Mouse (Mus musculus) hindbrain, embryonic 15.5 days (tissue): Measurements from ENCODE around the gene Phf23. TPM values are rescaled to one million over a fixed set of nuclear protein-coding genes. Genes with fewer than 3 reads are reported as not detected.

ENCODE experiments used
- ATAC-seq: fragments of 200-750 bp; cut with Nextera tagmentation; 2 replicates; pipeline ENCODE4 v1.8.0; 2017; ENCODE audit warnings: low read depth, moderate number of reproducible peaks, moderate TSS enrichment; ENCODE audit not compliant: low FRiP score
- H3K27ac ChIP-seq: fragments of 300-500 bp; sonication (generic); replicated peaks from 2 replicates; pipeline ENCODE4 v1.5.1; 2015; ENCODE audit warnings: mild to moderate bottlenecking, inconsistent platforms
- H3K27me3 ChIP-seq: fragments of 300-500 bp; sonication (generic); 2 replicates; pipeline ENCODE4 v1.6.1; 2015; ENCODE audit warnings: control low read depth, inconsistent platforms
- H3K36me3 ChIP-seq: fragments of 300-500 bp; sonication (generic); 2 replicates; pipeline ENCODE4 v1.6.1; 2015; ENCODE audit warnings: control low read depth, inconsistent platforms
- H3K4me1 ChIP-seq: fragments of 300-500 bp; sonication (generic); replicated peaks from 2 replicates; pipeline ENCODE4 v1.6.1; 2015; ENCODE audit warnings: control low read depth, inconsistent platforms
- H3K4me2 ChIP-seq: fragments of 300-500 bp; sonication (generic); 2 replicates; pipeline ENCODE4 v1.6.1; 2015; ENCODE audit warnings: moderate library complexity, mild to moderate bottlenecking, inconsistent platforms
- H3K4me3 ChIP-seq: fragments of 300-500 bp; sonication (generic); 2 replicates; pipeline ENCODE4 v1.5.1; 2015; ENCODE audit warnings: mild to moderate bottlenecking, inconsistent platforms
- H3K9ac ChIP-seq: fragments of 300-500 bp; sonication (generic); 2 replicates; pipeline ENCODE4 v1.6.1; 2015; ENCODE audit warnings: inconsistent platforms
- H3K9me3 ChIP-seq: fragments of 300-500 bp; sonication (generic); 2 replicates; pipeline ENCODE4 v1.6.1; 2016; ENCODE audit warnings: control low read depth, inconsistent platforms
- WGBS: fragments of 180-500 bp; shearing (Covaris S2); methylation state at CpG from one replicate; pipeline ENCODE4 v1.1.7; 2015; 5-methylcytosine and 5-hydroxymethylcytosine counted together
- polyA plus RNA-seq: library from polyadenylated mRNA; unstranded; fragments of >200 nt; fragmentation: Nextera tagmentation; extraction: Ambion mirVana; gene quantifications from 2 replicates; pipeline ENCODE4 v1.2.1, GENCODE M21; 2015

Phf23 gene
- polyA plus RNA-seq, 1 experiment from 2014 or later, result 56.1 TPM

DNA sequence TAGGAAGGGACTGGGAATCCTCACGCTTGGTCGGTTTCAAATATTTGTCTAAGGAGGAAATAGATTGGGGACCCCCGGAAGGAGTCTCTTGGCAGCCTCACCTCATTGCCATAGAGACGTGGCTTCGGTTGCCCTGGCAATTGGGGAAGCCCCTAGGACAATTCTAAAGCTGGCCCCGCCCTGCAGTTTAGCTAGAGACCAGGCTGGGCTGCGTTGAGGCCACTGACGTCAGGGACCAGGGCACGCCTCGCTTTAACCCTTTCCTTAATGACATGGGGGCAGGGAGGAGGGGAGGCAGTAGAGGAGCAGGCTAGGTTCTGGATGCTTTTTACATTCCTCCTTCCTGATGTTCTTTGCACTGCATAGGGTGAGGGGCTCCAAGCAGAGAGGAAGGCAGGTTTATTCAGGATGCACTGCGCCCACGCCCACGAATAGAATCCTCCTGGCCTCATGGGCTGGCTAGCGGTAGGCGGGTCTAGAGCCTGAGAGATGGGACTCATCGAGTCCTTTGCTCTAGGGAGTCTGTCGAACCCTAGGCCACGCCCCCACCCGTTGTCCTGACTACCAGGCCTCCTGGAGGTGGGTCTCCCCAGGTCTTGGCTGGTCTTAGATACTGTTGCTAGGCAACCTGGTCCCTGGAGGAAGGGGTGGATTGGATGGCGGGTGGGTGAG, 33.7 kb downstream of the Phf23 start:
- Histone ChIP-seq H3K4me2 (peak overlapping the region; percentile 66), H3K4me3 (peak overlapping the region; percentile 37), H3K9ac (peak overlapping the region; percentile 50), H3K4me1 (peaks cover 66% of the 10 kb centered on the region), H3K27ac (peak overlapping the region; percentile 96), H3K27me3 (no peaks in the 10 kb centered on the region), H3K36me3 (peaks cover 30% of the 10 kb centered on the region), H3K9me3 (no peaks in the 10 kb centered on the region)
- peak; percentile 93 for ATAC-seq
- under 1% methylated on average over 20 of the region's 20 CpGs for WGBS

DNA sequence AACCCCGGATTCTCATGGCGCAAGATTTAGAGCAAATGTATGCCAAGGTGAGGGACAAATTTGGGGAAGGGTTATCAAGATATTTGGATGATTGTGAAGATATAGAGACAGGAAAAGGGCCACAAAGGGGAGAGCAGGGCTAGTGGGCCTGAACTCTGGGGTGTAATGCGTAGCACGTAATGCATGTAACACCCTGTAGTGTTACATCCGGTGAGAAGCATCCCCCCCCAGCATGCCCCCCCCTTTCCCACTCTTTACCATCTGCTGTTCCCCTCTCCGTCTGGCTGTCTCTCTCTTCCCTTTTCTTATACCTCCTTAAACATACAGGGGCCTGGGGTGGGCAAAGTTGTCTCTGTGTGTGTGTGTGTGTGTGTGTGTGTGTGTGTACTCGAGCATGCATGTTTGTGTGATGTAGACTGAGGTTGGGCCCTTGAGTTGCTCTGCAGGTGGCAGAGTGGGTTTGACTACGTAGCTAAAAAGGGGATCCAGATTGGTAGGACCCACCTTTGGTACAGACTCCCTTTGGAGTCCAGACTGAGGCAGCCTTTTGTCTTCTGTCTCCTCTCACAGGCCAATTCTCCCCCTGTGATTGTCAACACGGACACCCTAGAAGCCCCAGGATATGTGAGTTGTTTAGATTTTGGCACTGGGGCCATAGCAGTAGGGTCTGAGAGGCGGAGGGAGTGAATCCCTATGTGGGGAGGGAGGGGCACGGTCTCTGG, 34.4 kb downstream of the Phf23 start:
- Histone ChIP-seq H3K9ac (peak overlapping the region; percentile 50), H3K27me3 (no peaks in the 10 kb centered on the region), H3K27ac (peak overlapping the region; percentile 96), H3K9me3 (no peaks in the 10 kb centered on the region), H3K36me3 (peaks cover 33% of the 10 kb centered on the region), H3K4me2 (peak overlapping the region; percentile 66), H3K4me3 (peak overlapping the region; percentile 37), H3K4me1 (peaks cover 58% of the 10 kb centered on the region)
- ATAC-seq, result peak; percentile 27
- WGBS, result 18% methylated on average over 11 of the region's 11 CpGs

DNA sequence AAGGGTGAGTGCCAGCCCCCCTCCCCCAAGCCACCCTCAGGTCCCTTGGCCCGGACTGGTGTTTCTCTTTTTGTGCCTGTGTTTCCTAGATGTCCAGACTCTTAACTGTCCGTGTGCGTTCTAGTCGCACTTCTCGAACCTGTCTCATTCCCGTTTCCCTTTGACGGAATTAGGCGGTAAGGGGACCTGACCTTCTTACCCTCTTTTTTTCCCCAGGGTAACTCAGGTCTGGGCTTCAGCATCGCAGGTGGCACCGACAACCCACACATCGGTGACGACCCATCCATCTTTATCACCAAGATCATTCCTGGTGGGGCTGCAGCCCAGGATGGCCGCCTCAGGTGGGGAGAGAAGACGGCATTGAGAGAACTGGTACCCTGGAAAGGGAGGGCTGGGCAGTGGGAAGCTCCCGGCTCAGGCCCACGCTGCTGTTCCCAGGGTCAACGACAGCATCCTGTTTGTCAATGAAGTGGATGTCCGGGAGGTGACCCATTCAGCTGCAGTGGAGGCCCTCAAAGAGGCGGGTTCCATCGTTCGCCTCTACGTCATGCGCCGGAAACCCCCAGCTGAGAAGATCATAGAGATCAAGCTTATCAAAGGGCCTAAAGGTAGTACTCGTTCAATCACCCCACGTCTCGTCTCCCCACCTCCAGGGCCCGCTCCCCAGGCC, 35.2 kb downstream of the Phf23 start:
- peak overlapping the region; percentile 50; the same call in 1 of the 2 replicates for H3K9ac ChIP-seq
- WGBS, result 84% methylated on average over 28 of the region's 28 CpGs
- peak overlapping the region; percentile 96 for H3K27ac ChIP-seq
- H3K27me3 ChIP-seq, result no peaks in the 10 kb centered on the region
- ATAC-seq, result no peak
- H3K9me3 ChIP-seq, result no peaks in the 10 kb centered on the region
- no peak overlapping the region for H3K4me3 ChIP-seq
- H3K4me2 ChIP-seq, result peak overlapping the region; percentile 66
- H3K36me3 ChIP-seq, result peaks cover 33% of the 10 kb centered on the region
- peaks cover 50% of the 10 kb centered on the region for H3K4me1 ChIP-seq

DNA sequence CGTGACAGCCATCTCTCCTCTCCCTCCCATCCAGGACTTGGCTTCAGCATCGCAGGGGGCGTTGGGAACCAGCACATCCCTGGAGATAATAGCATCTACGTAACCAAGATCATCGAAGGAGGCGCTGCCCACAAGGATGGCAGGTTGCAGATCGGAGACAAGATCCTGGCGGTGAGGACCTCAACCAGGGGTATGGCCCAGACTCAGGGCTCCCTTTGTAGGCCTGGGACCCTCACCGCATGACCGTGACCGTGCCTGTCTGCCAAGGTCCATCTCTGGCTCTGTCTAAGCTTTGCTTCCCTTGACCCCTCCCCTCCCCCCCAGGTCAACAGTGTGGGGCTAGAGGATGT, 35.7 kb downstream of the Phf23 start:
- Histone ChIP-seq H3K9me3 (no peaks in the 10 kb centered on the region), H3K4me1 (peaks cover 45% of the 10 kb centered on the region), H3K9ac (no peak overlapping the region), H3K27ac (0 out of 2 replicates have a peak overlapping the region, but pooled peaks have one; percentile 25), H3K4me2 (no peak overlapping the region), H3K36me3 (peaks cover 33% of the 10 kb centered on the region), H3K27me3 (no peaks in the 10 kb centered on the region), H3K4me3 (no peak overlapping the region)
- WGBS, result 95% methylated on average over 11 of the region's 11 CpGs
- no peak for ATAC-seq

DNA sequence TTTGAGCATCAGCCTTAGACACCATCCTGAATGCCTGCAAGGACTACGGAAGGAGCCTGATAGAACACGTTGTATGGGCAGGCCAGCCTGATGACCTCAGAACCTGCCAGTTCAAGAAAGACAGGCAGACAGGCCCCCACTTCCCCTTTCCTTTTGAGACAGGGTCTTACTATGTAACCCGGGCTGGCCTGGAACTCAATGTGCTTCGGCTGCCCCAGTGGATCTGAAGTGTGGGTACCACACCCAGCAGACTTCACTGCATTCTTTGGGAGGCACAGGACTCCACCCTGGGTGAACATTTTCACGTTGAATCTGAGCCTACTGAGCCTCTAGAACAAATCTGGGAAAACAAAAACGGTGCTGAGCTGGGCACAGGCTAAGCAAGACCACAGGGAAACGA, 42.6 kb downstream of the Phf23 start:
- 83% methylated on average over 7 of the region's 7 CpGs for WGBS
- ATAC-seq, result no peak
- Histone ChIP-seq H3K27me3 (no peaks in the 10 kb centered on the region), H3K4me2 (no peak overlapping the region), H3K4me3 (no peak overlapping the region), H3K9me3 (no peaks in the 10 kb centered on the region), H3K9ac (no peak overlapping the region), H3K27ac (no peak overlapping the region), H3K36me3 (peaks cover 45% of the 10 kb centered on the region), H3K4me1 (no peaks in the 10 kb centered on the region)

DNA sequence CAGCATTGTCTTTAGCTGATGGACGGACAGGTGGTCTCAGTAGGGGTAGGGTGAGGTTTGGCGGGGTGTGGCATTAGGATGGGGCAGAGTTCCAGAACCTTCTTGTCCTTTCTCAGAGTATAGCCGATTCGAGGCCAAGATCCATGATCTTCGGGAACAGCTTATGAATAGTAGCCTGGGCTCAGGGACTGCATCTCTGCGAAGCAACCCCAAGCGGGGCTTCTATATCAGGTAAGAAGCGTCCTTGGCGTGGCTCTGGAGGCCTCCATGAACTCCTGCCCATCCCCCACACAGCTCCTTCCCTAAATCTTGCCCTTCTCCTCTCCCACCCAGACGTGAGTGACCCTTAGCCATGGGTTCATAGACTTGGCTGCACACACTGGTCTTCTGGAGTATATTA, 44.1 kb downstream of the Phf23 start:
- Histone ChIP-seq H3K36me3 (peaks cover 46% of the 10 kb centered on the region), H3K9me3 (no peaks in the 10 kb centered on the region), H3K4me1 (no peaks in the 10 kb centered on the region), H3K9ac (no peak overlapping the region), H3K27ac (no peak overlapping the region), H3K4me2 (no peak overlapping the region), H3K27me3 (no peaks in the 10 kb centered on the region), H3K4me3 (no peak overlapping the region)
- 95% methylated on average over 10 of the region's 10 CpGs for WGBS
- no peak for ATAC-seq

DNA sequence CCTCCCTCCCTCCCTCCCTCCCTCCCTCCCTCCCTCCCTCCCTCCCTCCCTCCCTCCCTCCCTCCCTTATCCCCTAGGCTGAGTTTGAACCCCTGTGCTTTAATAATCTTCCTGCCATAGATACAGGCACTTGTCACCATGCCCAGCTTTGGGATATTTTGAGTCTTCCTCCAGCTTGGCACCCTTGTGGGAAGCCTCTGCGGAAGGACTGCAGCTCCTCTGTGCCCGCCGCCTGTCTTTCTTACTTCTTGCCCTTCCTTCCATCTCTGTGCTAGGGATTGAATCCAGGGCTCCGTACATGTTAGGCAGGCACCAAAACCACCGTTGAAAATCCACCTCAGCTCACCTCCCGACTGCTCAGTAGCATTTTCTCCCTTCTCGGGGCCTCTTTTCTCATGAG, 44.6 kb downstream of the Phf23 start:
- Histone ChIP-seq H3K9ac (no peak overlapping the region), H3K4me1 (no peaks in the 10 kb centered on the region), H3K27ac (no peak overlapping the region), H3K27me3 (no peaks in the 10 kb centered on the region), H3K36me3 (peaks cover 50% of the 10 kb centered on the region), H3K9me3 (no peaks in the 10 kb centered on the region), H3K4me3 (no peak overlapping the region), H3K4me2 (no peak overlapping the region)
- WGBS, result 92% methylated on average over 7 of the region's 7 CpGs
- no peak for ATAC-seq

DNA sequence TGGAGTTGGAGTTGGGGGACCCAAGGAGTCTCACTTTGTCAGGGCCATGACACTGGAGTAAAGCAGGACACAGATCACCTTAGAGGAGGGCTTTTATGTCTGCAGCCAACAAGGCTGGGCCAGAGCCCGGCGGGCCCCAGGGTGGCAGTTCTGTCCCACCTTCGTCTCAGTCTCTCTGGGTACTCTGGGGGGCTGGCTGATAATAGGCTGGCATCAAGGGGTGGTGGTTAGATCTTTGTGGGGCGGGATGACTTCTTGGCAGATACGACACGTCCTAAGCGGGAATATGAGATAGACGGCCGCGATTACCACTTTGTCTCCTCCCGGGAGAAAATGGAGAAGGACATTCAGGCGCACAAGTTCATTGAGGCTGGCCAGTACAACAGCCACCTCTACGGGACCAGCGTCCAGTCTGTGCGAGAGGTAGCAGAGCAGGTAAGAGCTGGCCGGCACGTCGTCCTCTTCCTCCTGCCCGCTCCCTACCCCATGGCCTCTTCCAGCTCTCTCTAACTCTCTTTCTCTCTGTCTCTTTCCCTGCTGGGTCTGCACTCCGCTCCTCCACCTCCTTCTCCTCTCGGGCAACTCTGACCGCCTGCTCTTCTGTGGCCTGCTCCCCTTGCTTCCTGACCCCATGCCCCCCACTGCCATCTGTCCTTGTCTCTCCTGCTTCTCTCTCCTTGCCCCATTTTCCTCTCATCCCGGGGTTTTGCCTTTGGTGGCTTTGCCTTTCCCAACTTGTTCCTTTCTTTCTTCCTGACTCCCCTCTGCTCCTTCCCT, 46.9 kb downstream of the Phf23 start:
- no peak for ATAC-seq
- Histone ChIP-seq H3K27me3 (no peaks in the 10 kb centered on the region), H3K9ac (no peak overlapping the region), H3K4me3 (no peak overlapping the region), H3K36me3 (peaks cover 57% of the 10 kb centered on the region), H3K9me3 (no peaks in the 10 kb centered on the region), H3K4me2 (no peak overlapping the region), H3K4me1 (no peaks in the 10 kb centered on the region), H3K27ac (no peak overlapping the region)
- 86% methylated on average over 23 of the region's 23 CpGs for WGBS

DNA sequence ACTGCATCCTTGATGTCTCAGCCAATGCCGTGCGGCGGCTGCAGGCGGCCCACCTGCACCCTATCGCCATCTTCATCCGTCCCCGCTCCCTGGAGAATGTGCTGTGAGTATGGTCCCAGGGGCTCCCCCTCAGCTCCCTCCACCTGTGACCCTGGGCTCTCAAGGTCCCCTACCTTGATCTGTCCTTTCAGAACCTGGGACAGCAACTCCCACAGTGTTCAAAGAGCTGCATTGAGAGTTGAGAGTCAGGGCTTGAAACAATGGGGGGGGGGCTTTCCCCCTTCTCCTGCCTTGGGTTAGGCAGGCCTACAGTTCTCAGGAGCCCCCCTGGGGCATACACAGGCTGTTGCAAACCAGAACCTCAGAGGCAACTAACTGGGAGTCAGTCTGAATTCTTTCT, 48.1 kb downstream of the Phf23 start:
- H3K9ac ChIP-seq, result no peak overlapping the region
- no peak overlapping the region for H3K27ac ChIP-seq
- no peaks in the 10 kb centered on the region for H3K4me1 ChIP-seq
- no peak for ATAC-seq
- H3K4me2 ChIP-seq, result no peak overlapping the region
- H3K27me3 ChIP-seq, result no peaks in the 10 kb centered on the region
- 75% methylated on average over 7 of the region's 7 CpGs for WGBS
- no peak overlapping the region for H3K4me3 ChIP-seq
- no peaks in the 10 kb centered on the region for H3K9me3 ChIP-seq
- peaks cover 53% of the 10 kb centered on the region for H3K36me3 ChIP-seq

DNA sequence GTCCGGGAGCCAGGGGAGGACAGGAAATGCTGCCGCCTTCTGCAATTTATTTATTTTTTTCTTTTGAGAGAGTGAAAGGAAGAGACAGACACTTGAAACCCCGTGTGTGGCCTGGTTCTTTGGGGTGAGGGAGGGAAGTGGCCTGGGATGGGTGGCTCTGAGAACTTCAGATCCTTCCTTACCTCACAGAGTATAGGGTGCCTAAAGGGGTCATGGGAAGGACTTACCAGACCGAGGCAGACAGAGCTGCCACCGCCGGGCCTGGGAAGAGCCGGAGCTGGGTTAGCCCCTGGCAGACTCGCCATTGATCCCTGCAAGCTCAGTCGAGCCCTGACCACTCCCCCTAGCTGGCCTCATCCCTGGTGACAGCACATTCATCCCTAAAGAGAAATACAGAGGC, 49.9 kb downstream of the Phf23 start:
- Histone ChIP-seq H3K4me3 (no peak overlapping the region), H3K27ac (no peak overlapping the region), H3K9me3 (no peaks in the 10 kb centered on the region), H3K36me3 (peaks cover 44% of the 10 kb centered on the region), H3K4me2 (no peak overlapping the region), H3K27me3 (no peaks in the 10 kb centered on the region), H3K4me1 (no peaks in the 10 kb centered on the region), H3K9ac (no peak overlapping the region)
- WGBS, result 33% methylated on average over 9 of the region's 9 CpGs
- no peak for ATAC-seq

DNA sequence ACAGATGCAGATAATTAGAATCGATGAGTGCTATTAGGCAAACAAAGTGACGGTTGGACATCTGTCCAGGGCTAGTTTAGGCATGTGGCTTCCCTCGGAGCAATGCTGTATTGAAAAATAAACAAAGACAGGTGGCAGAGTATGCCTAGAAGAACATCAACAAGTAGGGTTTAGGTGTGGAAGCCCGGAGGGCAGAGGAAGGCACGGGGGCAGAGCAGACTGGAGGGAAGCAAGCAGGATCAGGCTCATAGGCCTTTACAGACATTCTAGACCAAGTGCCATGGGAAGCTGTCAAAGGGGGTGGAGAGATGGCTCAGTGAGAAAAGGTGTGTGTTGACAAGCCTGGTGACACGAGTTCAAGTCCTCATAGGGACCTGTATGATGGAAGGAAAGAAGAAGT, 53.8 kb downstream of the Phf23 start:
- Histone ChIP-seq H3K9ac (no peak overlapping the region), H3K27me3 (no peaks in the 10 kb centered on the region)
- WGBS, result 68% methylated on average over 6 of the region's 6 CpGs

More for the DNA sequence above, 53.8 kb downstream of the Phf23 start:
- no peaks in the 10 kb centered on the region for H3K4me1 ChIP-seq
- no peak overlapping the region for H3K4me3 ChIP-seq
- no peaks in the 10 kb centered on the region for H3K9me3 ChIP-seq
- H3K36me3 ChIP-seq, result peaks cover 14% of the 10 kb centered on the region
- no peak for ATAC-seq
- H3K27ac ChIP-seq, result no peak overlapping the region
- H3K4me2 ChIP-seq, result no peak overlapping the region
